Mouse (Mus musculus): Measurements from ENCODE around the gene Dnmt3a. TPM values are rescaled to one million over a fixed set of nuclear protein-coding genes. Genes with fewer than 3 reads are reported as not detected.

The Dnmt3a gene
- total RNA-seq, 2 experiments from 2014 or later: 35.9 to 42.7 TPM

Other genes starting within 250 kb of the Dnmt3a start
- gene Dtnb, start 233.6 kb upstream of the Dnmt3a start, total RNA-seq (2021): 10 to 100 TPM; 26.3 to 27.3 TPM
- under 1 TPM; 0.58 to 0.70 TPM for gene Pomc, start 148.9 kb downstream of the Dnmt3a start, total RNA-seq (2021)
- gene Efr3b, start 232.9 kb downstream of the Dnmt3a start, total RNA-seq (2021): 1 to 10 TPM; 2.7 to 7.0 TPM

Data from adrenal gland, adult 18-20 months (tissue).